ENCODE assay signal across 8 mouse cellular contexts in the genomic region with DNA sequence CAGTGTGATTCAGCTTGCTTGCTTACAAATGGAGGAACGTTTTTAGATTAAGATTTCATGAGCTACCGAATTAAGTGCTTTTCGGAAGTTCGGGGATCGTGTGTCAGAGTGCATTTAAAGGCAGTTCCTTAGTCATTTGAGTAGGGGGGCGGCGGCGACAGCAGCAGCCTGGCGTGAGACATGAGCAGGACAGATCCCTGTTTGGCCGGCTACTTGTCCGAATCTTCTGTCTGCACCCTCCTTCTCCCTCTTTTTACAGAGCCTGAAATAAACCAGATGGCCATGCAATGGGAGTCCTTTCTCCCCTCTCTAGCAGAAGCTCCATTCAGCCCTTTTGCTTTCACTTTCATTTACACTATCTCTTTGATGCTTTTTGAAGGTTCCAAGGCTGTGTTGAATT. TPM values are rescaled to one million over a fixed set of nuclear protein-coding genes. Genes with fewer than 3 reads are reported as not detected.
DNase-seq lines count a peak whose midpoint lies in the region; ATAC-seq and TF ChIP-seq lines count a peak whose summit lies in the region.

No protein-coding gene starts in this region.

- peak overlapping the region; percentile 38 for H3K9ac ChIP-seq in lung, embryonic 14.5 days
- peak overlapping the region; percentile 41; the same call in 1 of the 2 replicates for H3K9ac ChIP-seq in lung, postnatal 0 days (replicated peaks; ENCODE audit: low read depth)

- no peak overlapping the region for H3K27ac ChIP-seq in lung, embryonic 14.5 days (ENCODE audit: low read depth)
- peak overlapping the region; percentile 44 for H3K27ac ChIP-seq in lung, postnatal 0 days (ENCODE audit: low read length)

- TF ChIP-seq EP300 in lung, postnatal 0 days (IDR thresholded peaks at IDR 0.05) = no peak

- H3K4me2 ChIP-seq in lung, embryonic 14.5 days = peak overlapping the region; percentile 81
- peak overlapping the region; percentile 69 for H3K4me2 ChIP-seq in lung, postnatal 0 days (replicated peaks; ENCODE audit: low read depth, low read length)

- peak overlapping the region; percentile 85 for H3K4me3 ChIP-seq in lung, embryonic 14.5 days (ENCODE audit: low read depth, low read length)
- peak overlapping the region; percentile 59 for H3K4me3 ChIP-seq in lung, postnatal 0 days (ENCODE audit: low read depth, low read length)

- no peak for TF ChIP-seq CTCF in lung, embryonic 14.5 days (IDR thresholded peaks at IDR 0.05; ENCODE audit: low read depth)
- no peak for TF ChIP-seq CTCF in lung, postnatal 0 days (IDR thresholded peaks at IDR 0.05)

- intact Hi-C loops in heart, postnatal 36 days (cut with DNase I) = loop anchor here (10.0 kb wide), 1 partner anchor 189 kb away; a partner anchor contains a TSS

- no peaks in the 10 kb centered on the region for H3K36me3 ChIP-seq in lung, embryonic 14.5 days (ENCODE audit: insufficient read depth)
- no peaks in the 10 kb centered on the region for H3K36me3 ChIP-seq in lung, postnatal 0 days (ENCODE audit: insufficient read depth, low read length)

- no peaks in the 10 kb centered on the region for H3K9me3 ChIP-seq in lung, embryonic 14.5 days (ENCODE audit: low read depth, low read length)
- H3K9me3 ChIP-seq in lung, postnatal 0 days (ENCODE audit: low read length) = no peaks in the 10 kb centered on the region

- DNase-seq in lung, embryonic 14.5 days = peak; percentile 52
- no peak for DNase-seq in lung, postnatal 14 days
- peak; percentile 20 for DNase-seq in embryo, embryonic 11 days
- DNase-seq in heart, postnatal 36 days = peak; percentile 34 to 59
- DNase-seq in lung, postnatal 0 days (ENCODE audit: low spot score) = peak; percentile 64
- no peak for DNase-seq in adrenal gland, postnatal 14 days
- no peak for DNase-seq in left cerebral cortex, adult 8-10 months (ENCODE audit: low spot score in 2 of 2)
- DNase-seq in right cerebral cortex, postnatal 4 days = no peak

- ATAC-seq in lung, embryonic 14.5 days (ENCODE audit: insufficient read depth) = no peak
- ATAC-seq in lung, postnatal 0 days = no peak

- WGBS in lung, embryonic 14.5 days = 9% methylated on average over 11 of the region's 11 CpGs
- WGBS in lung, postnatal 0 days = 11% methylated on average over 11 of the region's 11 CpGs

- no peaks in the 10 kb centered on the region for H3K27me3 ChIP-seq in lung, embryonic 14.5 days (ENCODE audit: insufficient read depth, low read length)
- no peaks in the 10 kb centered on the region for H3K27me3 ChIP-seq in lung, postnatal 0 days (replicated peaks; ENCODE audit: insufficient read depth, low read length)

- H3K4me1 ChIP-seq in lung, embryonic 14.5 days (ENCODE audit: insufficient read depth) = peaks cover 36% of the 10 kb centered on the region
- H3K4me1 ChIP-seq in lung, postnatal 0 days (ENCODE audit: insufficient read depth, low read depth, low read length) = peaks cover 15% of the 10 kb centered on the region; the same call in 1 of the 2 replicates

RNA-seq across cellular contexts. Expression of a gene that starts 2.3 kb away (rescaled TPM):
- 21.5 TPM in 2 replicates for polyA plus RNA-seq in lung, embryonic 14.5 days (2014; fragmentation: Nextera tagmentation; extraction: Ambion mirVana)
- 10 to 100 TPM; 29.7 to 37.5 TPM for total RNA-seq in heart, postnatal 36 days (2021)
- polyA plus RNA-seq in lung, postnatal 0 days (2015; fragmentation: Nextera tagmentation; extraction: Ambion mirVana) = 22.8 and 25.2 TPM in 2 replicates
- 485 and 569 TPM in 2 replicates for total RNA-seq in adrenal gland, postnatal 14 days (2021)
- 100 to 1,000 TPM; 106 to 135 (median 117) TPM for total RNA-seq in left cerebral cortex, adult 8-10 months (2022)

Comparison
In these comparisons a context has a peak if more than half of its experiments do, and no peak if none do; other contexts are left out.
1. DNase-seq: peak in lung, embryonic 14.5 days (single experiment), embryo, embryonic 11 days (single experiment), heart, postnatal 36 days (2 of 2) and lung, postnatal 0 days (single experiment); none in lung, postnatal 14 days (single experiment), adrenal gland, postnatal 14 days (single experiment), left cerebral cortex, adult 8-10 months (0 of 2) and right cerebral cortex, postnatal 4 days (single experiment).